Comparison of ENCODE assay signal across 16 mouse cellular contexts in the genomic region with DNA sequence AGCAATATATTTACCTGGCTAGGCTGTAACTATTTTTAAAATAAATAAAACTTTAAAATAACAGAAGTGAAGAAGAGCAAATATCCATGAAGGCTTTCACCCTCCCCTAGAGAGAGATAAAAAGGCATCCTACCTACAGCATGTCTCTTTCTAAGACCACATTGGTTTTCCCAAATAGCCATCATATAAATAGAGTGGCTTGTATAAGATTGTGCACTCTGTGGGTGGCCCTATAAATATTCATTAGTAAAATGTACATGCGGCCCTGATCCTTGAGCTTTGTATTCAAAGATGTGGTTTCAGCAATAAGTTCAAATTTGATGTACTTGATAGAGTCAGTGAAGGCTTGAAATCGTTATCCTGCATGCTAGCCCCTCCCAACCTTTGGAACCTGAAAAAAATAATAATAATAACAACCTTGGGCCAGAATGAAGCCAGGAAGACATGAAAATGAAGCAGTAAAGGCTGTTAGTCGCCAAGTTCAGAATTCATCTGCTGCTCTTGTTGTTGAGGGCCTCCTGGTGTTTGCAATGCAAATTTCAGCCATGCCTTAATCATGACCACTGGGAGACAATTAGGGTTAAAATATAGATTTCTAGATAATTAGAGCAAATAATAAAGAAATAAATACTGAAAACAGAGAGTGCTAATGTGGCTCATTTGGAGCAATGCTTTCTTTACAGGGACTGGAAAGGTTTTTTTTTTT.
"Had no signal": no experiment of that assay in that cellular context is flagged by ENCODE, and none has a peak within 500 bp of the region (broad histone marks: within the 10 kb centered on the region; RNA-seq: fewer than 3 reads in every experiment).

No protein-coding gene starts in this region.

- H3K9me3 ChIP-seq: limb, embryonic 10.5 days; limb, embryonic 13.5 days; liver, embryonic 12.5 days; liver, embryonic 15.5 days had no signal

- H3K27ac ChIP-seq: kidney, postnatal 0 days; layer of hippocampus, adult 2 months; limb, embryonic 10.5 days; limb, embryonic 13.5 days; liver, embryonic 12.5 days; liver, embryonic 15.5 days; macrophage had no signal

- H3K4me3 ChIP-seq: layer of hippocampus, adult 2 months; limb, embryonic 10.5 days; limb, embryonic 13.5 days; liver, embryonic 12.5 days; liver, embryonic 15.5 days had no signal

- H3K36me3 ChIP-seq: limb, embryonic 10.5 days; limb, embryonic 13.5 days; liver, embryonic 12.5 days; liver, embryonic 15.5 days had no signal

- H3K4me2 ChIP-seq: limb, embryonic 13.5 days; liver, embryonic 12.5 days; liver, embryonic 15.5 days had no signal

- ATAC-seq: liver, embryonic 12.5 days had no signal

- H3K9ac ChIP-seq: limb, embryonic 13.5 days; liver, embryonic 12.5 days; liver, embryonic 15.5 days had no signal

- H3K4me1 ChIP-seq: limb, embryonic 13.5 days; liver, embryonic 12.5 days; liver, embryonic 15.5 days had no signal

- DNase-seq: kidney, adult 18-20 months; kidney, adult 9 months; kidney, postnatal 25 days; layer of hippocampus, adult 9-11 months; liver; lung, adult 18-20 months; lung, postnatal 14 days; thymus, adult 18-20 months; thymus, postnatal 36 days had no signal

- H3K27me3 ChIP-seq: limb, embryonic 13.5 days; liver, embryonic 12.5 days; liver, embryonic 15.5 days had no signal
